Mouse (Mus musculus) ES-CJ7 (cell line): ENCODE measurements around the gene Ago1.

Experiments
- DNase-seq: peaks from one replicate; pipeline ENCODE4 v3.0.0; 2011; ENCODE audit warnings: low read depth, low spot score

The Ago1 gene

GRCm38 (mm10) chr4:126473031-126473430, 4.6 kb upstream of the Ago1 start:
- DNase-seq, result peak; percentile 33

- no peak for DNase-seq
Measured at GRCm38 (mm10) chr4:126469334-126469733, 951 bp upstream of the Ago1 start.

- DNase-seq, result no peak
Measured at GRCm38 (mm10) chr4:126468925-126469324, 542 bp upstream of the Ago1 start.

- DNase-seq, result peak; percentile 98
Measured at GRCm38 (mm10) chr4:126467721-126468284, 580 bp downstream of the Ago1 start.

GRCm38 (mm10) chr4:126466251-126466750, 2.1 kb downstream of the Ago1 start:
- DNase-seq, result peak; percentile 35

- peak; percentile 100 for DNase-seq
Measured at GRCm38 (mm10) chr4:126465843-126466242, 2.5 kb downstream of the Ago1 start.

- DNase-seq, result peak; percentile 93
Measured at GRCm38 (mm10) chr4:126464892-126465235, 3.5 kb downstream of the Ago1 start.

GRCm38 (mm10) chr4:126464189-126464891, 4.0 kb downstream of the Ago1 start:
- DNase-seq, result no peak

GRCm38 (mm10) chr4:126455441-126455840, 12.9 kb downstream of the Ago1 start:
- DNase-seq, result no peak

- no peak for DNase-seq
Measured at GRCm38 (mm10) chr4:126454547-126455254, 13.7 kb downstream of the Ago1 start.

- DNase-seq, result peak; percentile 53
Measured at GRCm38 (mm10) chr4:126450268-126450667, 18.1 kb downstream of the Ago1 start.

GRCm38 (mm10) chr4:126447126-126447525, 21.3 kb downstream of the Ago1 start:
- DNase-seq, result no peak

- DNase-seq, result no peak
Measured at GRCm38 (mm10) chr4:126444528-126444927, 23.9 kb downstream of the Ago1 start.

GRCm38 (mm10) chr4:126438261-126438660, 30.1 kb downstream of the Ago1 start:
- no peak for DNase-seq

- no peak for DNase-seq
Measured at GRCm38 (mm10) chr4:126436268-126436667, 32.1 kb downstream of the Ago1 start.

GRCm38 (mm10) chr4:126434094-126434493, 34.3 kb downstream of the Ago1 start:
- DNase-seq, result no peak

GRCm38 (mm10) chr4:126433175-126433574, 35.2 kb downstream of the Ago1 start:
- DNase-seq, result no peak

- DNase-seq, result no peak
Measured at GRCm38 (mm10) chr4:126431746-126432145, 36.6 kb downstream of the Ago1 start.

GRCm38 (mm10) chr4:126429347-126430079, 38.9 kb downstream of the Ago1 start, which contains the start of gene Ago3:
Gene Ago3, minus strand, starts transcription at chr4:126429556.
- peak; percentile 90 for DNase-seq

GRCm38 (mm10) chr4:126428682-126429346, 39.6 kb downstream of the Ago1 start:
- DNase-seq, result no peak

GRCm38 (mm10) chr4:126423866-126424265, 44.5 kb downstream of the Ago1 start:
- DNase-seq, result no peak
